In the genomic region with DNA sequence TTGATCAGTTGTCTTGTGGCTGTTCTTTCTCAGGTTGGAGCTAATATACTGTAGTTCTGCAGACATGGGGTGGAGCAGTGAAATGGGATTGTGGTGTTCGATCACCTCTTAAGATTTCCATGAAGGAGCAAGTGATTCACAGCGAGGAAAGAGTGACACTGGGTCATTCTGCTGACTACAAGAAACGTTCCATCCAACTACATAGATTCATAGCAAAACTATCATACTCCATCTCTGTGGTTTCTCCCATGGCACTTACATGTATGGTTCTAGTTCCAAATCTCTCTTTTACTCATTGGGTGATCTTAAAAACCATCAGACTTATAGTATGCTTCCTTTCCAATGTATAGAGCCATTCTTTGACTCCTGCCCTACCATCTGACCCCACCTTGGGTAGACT, we compare ENCODE assay signal across 1 mouse cellular context.
A peak's percentile ranks its signal among the peaks of the same experiment; 100 is the strongest.
TF ChIP-seq lines count a peak whose summit lies in the region.

No protein-coding gene starts in this region.

TF ChIP-seq in CH12.LX, 34 proteins besides CTCF, POLR2A, EP300 and RAD21 (continued from another document):
- TF ChIP-seq MAX (IDR thresholded peaks at IDR 0.05; ENCODE audit: low read length) (peak; percentile 23; the same call in 1 of the 2 replicates), GABPA (IDR thresholded peaks at IDR 0.05; ENCODE audit: insufficient replicate concordance, low read depth, low read length) (no peak), UBTF (IDR thresholded peaks at IDR 0.05; ENCODE audit: low read depth, low read length) (no peak), JUN (IDR thresholded peaks at IDR 0.05; ENCODE audit: insufficient read depth, low read depth, low read length) (peak; percentile 56), BHLHE40 (IDR thresholded peaks at IDR 0.05; ENCODE audit: low read depth, low read length) (peak; percentile 38; the same call in 1 of the 2 replicates), MXI1 (IDR thresholded peaks at IDR 0.05; ENCODE audit: low read depth, low read length) (no peak), CHD1 (IDR thresholded peaks at IDR 0.05; ENCODE audit: low read depth, low read length) (0 out of 2 replicates have a peak, but pooled peaks have one; percentile 65), MAFK (IDR thresholded peaks at IDR 0.05; ENCODE audit: insufficient replicate concordance, low read length) (peak; percentile 75), MAZ (IDR thresholded peaks at IDR 0.05; ENCODE audit: low read depth, low read length) (no peak)
